Mouse (Mus musculus): ENCODE results near the gene Il15.

DNA sequence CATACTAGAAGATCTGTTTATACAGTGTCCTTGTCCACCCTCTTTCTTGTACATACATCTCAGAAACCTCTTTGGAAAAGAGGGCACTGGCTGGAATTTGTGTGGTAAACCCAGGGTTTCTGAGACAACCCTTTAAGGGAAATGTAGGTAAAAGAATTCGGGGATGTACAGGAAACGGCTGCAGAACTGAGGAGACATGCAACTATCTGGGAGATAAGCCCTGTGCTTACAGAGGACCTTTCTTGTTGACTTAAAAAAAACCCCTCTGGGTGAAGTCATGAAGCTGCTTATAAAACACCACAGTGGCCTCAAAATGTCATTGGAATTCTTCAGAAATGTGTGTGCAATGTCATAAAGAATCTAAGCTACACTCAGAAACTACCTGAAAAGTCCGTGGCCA is 85.6 kb downstream of the Il15 start:
- no peak for TF ChIP-seq CTCF (IDR thresholded peaks at IDR 0.05; ENCODE audit: extremely low read depth, insufficient read depth, insufficient read length, insufficient replicate concordance)
- no peak for TF ChIP-seq POLR2A (IDR thresholded peaks at IDR 0.05; ENCODE audit: low read depth, low read length)

Data from spleen, adult 2 months (tissue).